Mouse (Mus musculus): ENCODE measurements around the gene Slc6a17.

The Slc6a17 gene

DNA sequence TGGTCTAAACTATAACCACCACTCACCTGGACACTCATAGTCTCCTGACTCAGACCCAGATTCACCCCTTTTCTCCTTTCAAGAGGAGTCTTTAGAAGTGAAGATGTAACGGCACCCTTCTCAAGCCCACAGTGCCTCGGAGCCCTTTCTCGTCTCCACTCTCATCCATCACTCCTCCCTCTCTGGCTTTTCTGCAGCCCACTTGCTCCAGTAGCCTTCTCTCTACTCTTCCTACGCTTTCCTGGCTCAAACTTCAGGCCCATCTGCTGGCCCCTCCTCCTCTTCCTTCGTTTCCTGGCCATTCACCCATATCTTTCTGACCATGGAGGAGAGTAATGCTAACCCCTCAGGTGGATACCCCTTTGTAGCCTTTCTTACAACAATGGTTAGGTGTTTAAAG lies 3.1 kb upstream of the Slc6a17 start:
- DNase-seq = no peak

DNA sequence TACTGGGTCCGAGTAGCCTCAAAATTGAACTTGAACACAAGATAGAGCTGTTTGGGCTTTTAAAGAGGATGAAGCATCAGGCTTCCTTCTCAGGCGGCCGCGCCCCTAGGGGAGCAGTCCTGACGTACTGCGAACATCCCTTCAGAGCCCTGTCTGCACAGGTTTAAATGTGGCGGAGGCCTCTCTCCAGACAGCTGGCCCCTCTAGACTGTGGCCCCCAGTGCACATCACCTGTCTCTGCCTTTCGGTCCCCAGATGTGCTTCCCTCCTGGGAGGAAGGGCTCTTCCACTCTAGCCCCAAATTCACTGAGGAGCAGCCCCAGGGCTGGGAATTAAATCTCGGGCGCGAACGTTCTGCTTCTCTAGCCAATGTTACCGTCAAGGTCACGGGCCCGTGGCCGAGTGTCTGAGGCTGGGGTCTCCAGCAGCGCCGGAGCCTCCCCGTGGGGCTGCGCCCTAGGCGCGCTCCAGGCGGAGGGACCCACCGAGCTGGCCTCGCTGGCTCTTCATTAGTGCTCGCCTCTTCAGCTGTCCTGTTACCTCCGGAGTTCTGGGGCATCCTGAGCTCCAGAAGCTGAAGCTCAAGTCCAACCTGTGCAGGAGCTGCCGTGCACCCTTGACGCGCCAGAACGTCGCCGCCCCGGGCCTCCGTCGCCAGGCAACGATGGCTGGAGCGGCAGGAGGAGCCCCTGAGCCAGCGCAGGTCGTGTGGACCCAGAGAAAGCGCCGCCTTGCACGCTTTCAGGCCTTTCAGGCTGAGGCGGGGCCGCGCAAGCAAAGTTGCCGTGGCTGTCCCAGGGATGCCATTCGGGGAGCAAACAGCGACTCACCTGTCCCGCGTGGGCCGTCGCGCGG lies 815 bp downstream of the Slc6a17 start:
- peak; percentile 40 to 74 for DNase-seq

DNA sequence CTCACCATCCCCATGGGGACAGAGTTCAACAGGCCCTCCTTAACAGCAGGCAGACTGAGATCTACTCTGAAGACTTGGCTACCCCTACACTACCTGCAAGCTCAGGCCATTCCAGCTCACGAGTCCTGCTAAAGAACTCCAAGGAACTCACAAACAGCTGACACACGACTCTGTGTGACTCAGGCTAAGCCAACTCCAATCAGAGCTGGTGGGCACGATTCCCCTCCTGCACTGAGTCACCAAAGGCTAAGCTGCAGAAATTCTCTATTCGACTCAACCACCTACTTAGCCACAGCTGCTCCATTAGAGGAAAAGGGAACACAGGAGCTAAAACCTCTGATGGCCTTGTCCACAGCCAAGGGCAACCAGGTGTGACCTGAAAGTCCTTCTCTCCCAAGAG lies 1.8 kb downstream of the Slc6a17 start:
- no peak for DNase-seq

GRCm38 (mm10) chr3:107511416-107511815 lies 6.4 kb downstream of the Slc6a17 start:
- DNase-seq = no peak

DNA sequence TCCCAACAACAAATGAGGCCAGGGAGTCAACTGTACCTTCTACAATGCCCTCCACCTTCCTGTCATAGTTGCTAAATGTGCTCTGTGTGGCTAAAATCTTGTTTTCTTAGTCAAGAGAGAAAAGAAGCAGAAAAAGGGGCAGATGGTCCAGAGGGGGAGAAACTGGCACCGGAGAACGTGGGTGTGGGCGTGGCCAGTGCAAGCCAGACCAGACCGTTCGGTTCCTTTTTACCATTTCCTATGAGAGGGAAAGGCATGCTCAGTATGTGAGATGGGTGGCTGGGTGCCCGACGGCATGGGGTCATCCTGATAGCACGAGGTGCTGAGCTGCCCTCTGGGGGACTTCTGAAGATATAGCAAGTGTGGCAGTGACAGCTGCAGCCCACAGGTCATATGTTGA lies 9.1 kb downstream of the Slc6a17 start:
- DNase-seq = peak in 1 of 2 experiments; percentile 48

GRCm38 (mm10) chr3:107507966-107508365 lies 9.9 kb downstream of the Slc6a17 start:
- DNase-seq = no peak

GRCm38 (mm10) chr3:107506531-107506930 lies 11.3 kb downstream of the Slc6a17 start:
- DNase-seq = peak; percentile 45 to 60

- DNase-seq = peak; percentile 65 to 73
These were observed 12.1 kb downstream of the Slc6a17 start for GRCm38 (mm10) chr3:107505464-107506367.

DNA sequence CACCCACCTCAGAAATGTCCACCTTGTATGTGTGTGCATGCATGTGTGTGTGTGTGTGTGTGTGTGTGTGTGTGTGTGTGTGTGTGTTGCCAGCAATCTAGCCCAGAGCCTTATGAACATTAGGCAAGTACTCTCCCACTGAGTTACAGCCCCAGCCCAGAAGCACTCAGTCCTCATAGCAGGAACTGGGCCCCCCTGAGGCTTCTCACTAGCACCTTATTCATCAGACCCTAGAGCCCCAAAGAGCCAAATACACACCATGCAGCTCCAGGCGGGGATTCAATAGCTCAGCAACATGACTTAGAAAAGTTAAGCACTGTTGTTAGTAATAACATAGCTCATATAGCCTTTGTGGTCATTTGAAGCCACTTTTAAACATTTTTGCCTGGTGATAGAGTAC lies 13.3 kb downstream of the Slc6a17 start:
- DNase-seq = peak in 1 of 2 experiments; percentile 4

- no peak for DNase-seq
These were observed 14.1 kb downstream of the Slc6a17 start for GRCm38 (mm10) chr3:107503716-107504115.

- no peak for DNase-seq
These were observed 16.1 kb downstream of the Slc6a17 start for GRCm38 (mm10) chr3:107501702-107502151.

- DNase-seq = no peak
These were observed 17.5 kb downstream of the Slc6a17 start for GRCm38 (mm10) chr3:107500301-107500700.

- peak; percentile 30 to 44 for DNase-seq
These were observed 21.6 kb downstream of the Slc6a17 start for GRCm38 (mm10) chr3:107496086-107496850.

- DNase-seq = no peak
These were observed 22.3 kb downstream of the Slc6a17 start for GRCm38 (mm10) chr3:107495524-107495923.

DNA sequence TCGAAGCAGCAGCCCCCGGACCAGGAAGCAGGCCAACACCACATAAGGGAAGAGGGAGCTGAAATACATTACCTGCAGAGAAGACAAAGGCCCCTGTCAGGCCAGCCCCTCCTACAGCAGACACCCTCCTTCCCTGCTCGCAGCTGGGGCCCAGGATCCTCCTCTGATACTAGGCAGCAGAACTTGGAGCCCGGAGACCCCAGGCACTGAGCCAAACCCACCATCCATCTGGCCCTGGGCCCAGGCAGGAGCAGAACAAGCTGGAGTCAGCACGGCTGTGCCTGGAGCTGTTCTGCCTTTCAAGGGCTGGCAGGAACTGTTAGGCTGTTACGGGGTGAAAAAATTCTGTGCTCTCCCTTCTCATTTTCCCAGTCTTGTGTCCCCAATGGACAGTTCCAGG lies 26.4 kb downstream of the Slc6a17 start:
- peak; percentile 57 to 65 for DNase-seq

DNA sequence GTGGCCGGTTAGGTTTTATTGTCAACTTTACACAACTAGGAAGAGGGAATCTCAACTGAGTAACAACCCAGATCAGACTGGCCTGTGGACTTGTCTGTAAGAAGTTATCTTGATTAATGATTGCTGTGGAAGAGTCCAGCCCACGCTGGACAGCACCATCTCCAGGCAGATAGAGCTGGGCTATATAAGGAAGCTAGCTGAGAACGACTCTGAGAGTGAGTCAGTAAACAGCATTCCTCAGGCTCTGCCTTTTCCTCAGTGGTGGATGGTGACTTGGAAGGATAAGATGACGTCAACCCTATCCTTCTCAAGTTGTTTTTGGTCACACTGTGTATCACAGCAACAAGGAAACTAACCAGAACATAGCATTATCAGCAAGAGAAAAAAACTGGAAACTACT lies 29.2 kb downstream of the Slc6a17 start:
- DNase-seq = no peak

DNA sequence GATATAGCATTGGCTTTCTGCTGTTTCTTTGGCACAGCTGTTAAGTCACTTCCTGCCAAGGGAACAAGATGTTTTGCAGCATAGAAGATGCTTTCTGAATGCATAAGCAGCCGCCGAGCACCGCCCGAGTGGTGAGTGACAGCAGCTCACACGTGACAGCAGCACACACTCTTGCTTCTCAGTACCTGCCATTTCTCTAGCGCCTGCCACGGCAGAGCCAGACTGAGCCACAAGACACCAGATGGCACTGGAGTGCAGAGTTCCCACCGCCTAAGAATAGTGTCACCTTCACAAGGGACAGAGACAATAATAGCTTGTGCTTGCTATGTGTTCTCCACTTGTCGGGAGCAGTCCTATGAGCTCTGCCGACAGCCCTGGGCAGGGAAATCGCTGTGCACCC lies 34.5 kb downstream of the Slc6a17 start:
- DNase-seq = no peak

GRCm38 (mm10) chr3:107480660-107481059 lies 37.2 kb downstream of the Slc6a17 start:
- DNase-seq = no peak

DNA sequence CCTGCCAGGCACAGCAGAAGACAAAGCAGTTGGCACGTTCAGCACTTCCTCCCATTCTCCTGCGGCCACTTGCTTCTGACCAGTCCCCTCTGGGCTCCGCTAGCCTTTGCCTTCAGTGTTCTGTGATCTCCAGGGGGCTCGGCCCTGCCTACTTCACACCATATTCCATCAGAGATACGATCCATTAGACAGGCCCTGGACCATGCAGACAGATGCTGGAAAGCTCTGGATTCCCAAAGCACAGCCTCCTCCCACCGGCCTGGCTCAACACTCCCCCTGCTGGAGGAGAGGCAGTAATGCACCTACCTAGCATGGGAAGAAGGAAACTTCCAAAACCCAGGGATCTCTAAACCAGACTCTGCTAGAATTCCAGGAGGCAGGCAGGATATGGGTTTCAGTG lies 45.6 kb downstream of the Slc6a17 start:
- DNase-seq = peak in 1 of 2 experiments; percentile 27

- no peak for DNase-seq
These were observed 48.8 kb downstream of the Slc6a17 start for GRCm38 (mm10) chr3:107469059-107469458.

DNA sequence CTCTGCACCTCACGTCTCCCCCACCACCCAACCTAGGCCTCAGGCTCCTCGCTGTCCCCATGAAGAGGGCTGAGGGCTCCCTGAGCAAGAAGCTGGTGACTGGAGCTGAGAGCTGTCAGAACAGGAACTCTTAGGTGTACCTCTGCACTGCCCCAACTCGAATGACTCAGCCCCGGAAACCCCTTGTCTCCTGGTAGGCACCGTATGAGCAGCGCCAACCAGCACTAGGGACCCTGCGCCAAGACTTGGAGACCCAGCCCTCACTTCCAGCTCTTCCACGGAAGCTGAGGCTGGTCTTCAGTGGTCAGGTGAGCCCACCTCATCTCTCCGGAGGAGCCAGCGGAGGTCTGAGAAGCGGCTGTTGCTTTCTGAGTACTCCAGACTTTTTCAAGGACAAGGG lies 49.7 kb downstream of the Slc6a17 start:
- DNase-seq = no peak

DNA sequence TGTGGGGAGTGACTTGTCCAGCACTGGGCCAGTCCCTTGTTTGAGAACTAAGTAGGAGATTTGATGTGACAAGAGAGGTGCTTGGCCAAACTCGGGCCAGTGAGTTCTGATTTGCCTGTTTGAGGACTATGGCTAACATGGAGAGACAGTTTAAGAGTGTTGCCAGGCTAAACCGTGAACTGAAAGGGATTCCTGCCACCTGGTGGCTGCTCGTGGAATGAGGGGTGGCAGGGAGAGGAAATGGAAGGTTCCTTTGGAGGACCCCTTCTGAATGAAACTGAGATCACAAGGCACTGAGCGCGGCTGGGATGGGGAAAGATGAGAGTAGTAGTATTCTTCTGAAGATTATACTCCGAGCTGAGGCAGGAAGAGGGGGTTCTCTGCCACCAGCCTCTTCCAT lies 51.2 kb downstream of the Slc6a17 start:
- peak; percentile 71 to 79 for DNase-seq

- DNase-seq = peak; percentile 65 to 78
These were observed 55.7 kb downstream of the Slc6a17 start for GRCm38 (mm10) chr3:107462160-107462559.

All from kidney, postnatal 25 days (tissue).